Mouse (Mus musculus): ENCODE measurements around the gene Etfrf1. TPM values are rescaled to one million over a fixed set of nuclear protein-coding genes. Genes with fewer than 3 reads are reported as not detected.
A peak's percentile ranks its signal among the peaks of the same experiment; 100 is the strongest.

Gene Etfrf1
- polyA plus RNA-seq, 1 experiment = not detected

- WGBS = 19% methylated on average over 1 of the region's 1 CpGs
These were observed 31.6 kb downstream of the Etfrf1 start for GRCm38 (mm10) chr6:145242521-145242920.

GRCm38 (mm10) chr6:145246841-145247240 is 35.9 kb downstream of the Etfrf1 start:
- H3K4me1 ChIP-seq (ENCODE audit: control insufficient read depth, insufficient read depth, low read length) = peaks cover 4% of the 10 kb centered on the region
- TF ChIP-seq POLR2A (IDR thresholded peaks at IDR 0.05; ENCODE audit: insufficient read depth, low read depth, low read length) (no peak), CTCF (IDR thresholded peaks at IDR 0.05; ENCODE audit: insufficient read depth, low read depth, low read length) (no peak)
- WGBS = 86% methylated on average over 5 of the region's 5 CpGs
- H3K27ac ChIP-seq (ENCODE audit: insufficient read depth, low read depth, low read length) = no peak overlapping the region
- no peak overlapping the region for H3K4me3 ChIP-seq (ENCODE audit: insufficient read depth, low read depth, low read length)

More at GRCm38 (mm10) chr6:145242521-145242920, 31.6 kb downstream of the Etfrf1 start:
- no peaks in the 10 kb centered on the region for H3K4me1 ChIP-seq (ENCODE audit: control insufficient read depth, insufficient read depth, low read length)
- TF ChIP-seq CTCF (IDR thresholded peaks at IDR 0.05; ENCODE audit: insufficient read depth, low read depth, low read length) (no peak), POLR2A (IDR thresholded peaks at IDR 0.05; ENCODE audit: insufficient read depth, low read depth, low read length) (no peak)
- no peak overlapping the region for H3K4me3 ChIP-seq (ENCODE audit: insufficient read depth, low read depth, low read length)
- no peak overlapping the region for H3K27ac ChIP-seq (ENCODE audit: insufficient read depth, low read depth, low read length)

GRCm38 (mm10) chr6:145247886-145248285 is 37.0 kb downstream of the Etfrf1 start:
- 80% methylated on average over 3 of the region's 3 CpGs for WGBS
- TF ChIP-seq CTCF (IDR thresholded peaks at IDR 0.05; ENCODE audit: insufficient read depth, low read depth, low read length) (no peak), POLR2A (IDR thresholded peaks at IDR 0.05; ENCODE audit: insufficient read depth, low read depth, low read length) (no peak)
- Histone ChIP-seq H3K27ac (ENCODE audit: insufficient read depth, low read depth, low read length) (no peak overlapping the region), H3K4me1 (ENCODE audit: control insufficient read depth, insufficient read depth, low read length) (peaks cover 4% of the 10 kb centered on the region), H3K4me3 (ENCODE audit: insufficient read depth, low read depth, low read length) (no peak overlapping the region)

- peaks cover 4% of the 10 kb centered on the region for H3K4me1 ChIP-seq (ENCODE audit: control insufficient read depth, insufficient read depth, low read length)
- TF ChIP-seq CTCF (IDR thresholded peaks at IDR 0.05; ENCODE audit: insufficient read depth, low read depth, low read length) (no peak), POLR2A (IDR thresholded peaks at IDR 0.05; ENCODE audit: insufficient read depth, low read depth, low read length) (no peak)
- 5% methylated on average over 123 of the region's 124 CpGs for WGBS
These were observed 38.6 kb downstream of the Etfrf1 start for GRCm38 (mm10) chr6:145249291-145250184.

GRCm38 (mm10) chr6:145250185-145250791 is 39.4 kb downstream of the Etfrf1 start, which contains the start of gene Kras:
Gene Kras (minus strand): TSS chr6:145250239.
- H3K4me3 ChIP-seq (ENCODE audit: insufficient read depth, low read depth, low read length) = peak within 1 kb of the TSS; percentile 65
- 2% methylated on average over 62 of the region's 83 CpGs for WGBS
- H3K27ac ChIP-seq (ENCODE audit: insufficient read depth, low read depth, low read length) = peak within 1 kb of the TSS; percentile 45
- no peak for TF ChIP-seq CTCF (IDR thresholded peaks at IDR 0.05; ENCODE audit: insufficient read depth, low read depth, low read length)
- peak; percentile 71 for TF ChIP-seq POLR2A (IDR thresholded peaks at IDR 0.05; ENCODE audit: insufficient read depth, low read depth, low read length)
- H3K4me1 ChIP-seq (ENCODE audit: control insufficient read depth, insufficient read depth, low read length) = peaks cover 4% of the 10 kb centered on the region

More at GRCm38 (mm10) chr6:145249291-145250184, 38.6 kb downstream of the Etfrf1 start:
- Histone ChIP-seq H3K4me3 (ENCODE audit: insufficient read depth, low read depth, low read length) (peak overlapping the region; percentile 65), H3K27ac (ENCODE audit: insufficient read depth, low read depth, low read length) (peak overlapping the region; percentile 36)

GRCm38 (mm10) chr6:145250820-145251219 is 39.9 kb downstream of the Etfrf1 start:
- Histone ChIP-seq H3K4me3 (ENCODE audit: insufficient read depth, low read depth, low read length) (peak overlapping the region; percentile 65), H3K27ac (ENCODE audit: insufficient read depth, low read depth, low read length) (peak overlapping the region; percentile 45; the same call in 1 of the 2 replicates), H3K4me1 (ENCODE audit: control insufficient read depth, insufficient read depth, low read length) (peaks cover 4% of the 10 kb centered on the region)
- WGBS = 6% methylated on average over 16 of the region's 16 CpGs
- no peak for TF ChIP-seq POLR2A (IDR thresholded peaks at IDR 0.05; ENCODE audit: insufficient read depth, low read depth, low read length)
- TF ChIP-seq CTCF (IDR thresholded peaks at IDR 0.05; ENCODE audit: insufficient read depth, low read depth, low read length) = no peak

- Histone ChIP-seq H3K27ac (ENCODE audit: insufficient read depth, low read depth, low read length) (no peak overlapping the region), H3K4me3 (ENCODE audit: insufficient read depth, low read depth, low read length) (no peak overlapping the region), H3K4me1 (ENCODE audit: control insufficient read depth, insufficient read depth, low read length) (no peaks in the 10 kb centered on the region)
- 91% methylated on average over 13 of the region's 13 CpGs for WGBS
- TF ChIP-seq CTCF (IDR thresholded peaks at IDR 0.05; ENCODE audit: insufficient read depth, low read depth, low read length) (no peak), POLR2A (IDR thresholded peaks at IDR 0.05; ENCODE audit: insufficient read depth, low read depth, low read length) (no peak)
These were observed 45.2 kb downstream of the Etfrf1 start for GRCm38 (mm10) chr6:145255952-145256700.

GRCm38 (mm10) chr6:145256701-145257073 is 45.8 kb downstream of the Etfrf1 start:
- TF ChIP-seq CTCF (IDR thresholded peaks at IDR 0.05; ENCODE audit: insufficient read depth, low read depth, low read length) (no peak), POLR2A (IDR thresholded peaks at IDR 0.05; ENCODE audit: insufficient read depth, low read depth, low read length) (no peak)
- 53% methylated on average over 2 of the region's 2 CpGs for WGBS

More at GRCm38 (mm10) chr6:145256701-145257073, 45.8 kb downstream of the Etfrf1 start:
- Histone ChIP-seq H3K4me3 (ENCODE audit: insufficient read depth, low read depth, low read length) (no peak overlapping the region), H3K4me1 (ENCODE audit: control insufficient read depth, insufficient read depth, low read length) (no peaks in the 10 kb centered on the region), H3K27ac (ENCODE audit: insufficient read depth, low read depth, low read length) (no peak overlapping the region)

Data from olfactory bulb, adult 2 months (tissue).